Mouse (Mus musculus): ENCODE measurements at regions not wholly inside any gene's neighbourhood (a gene's known extent, or its start where the extent isn't known, plus 50 kb on each side); places are given as distances from the start of the nearest gene placed in this dataset.

DNA sequence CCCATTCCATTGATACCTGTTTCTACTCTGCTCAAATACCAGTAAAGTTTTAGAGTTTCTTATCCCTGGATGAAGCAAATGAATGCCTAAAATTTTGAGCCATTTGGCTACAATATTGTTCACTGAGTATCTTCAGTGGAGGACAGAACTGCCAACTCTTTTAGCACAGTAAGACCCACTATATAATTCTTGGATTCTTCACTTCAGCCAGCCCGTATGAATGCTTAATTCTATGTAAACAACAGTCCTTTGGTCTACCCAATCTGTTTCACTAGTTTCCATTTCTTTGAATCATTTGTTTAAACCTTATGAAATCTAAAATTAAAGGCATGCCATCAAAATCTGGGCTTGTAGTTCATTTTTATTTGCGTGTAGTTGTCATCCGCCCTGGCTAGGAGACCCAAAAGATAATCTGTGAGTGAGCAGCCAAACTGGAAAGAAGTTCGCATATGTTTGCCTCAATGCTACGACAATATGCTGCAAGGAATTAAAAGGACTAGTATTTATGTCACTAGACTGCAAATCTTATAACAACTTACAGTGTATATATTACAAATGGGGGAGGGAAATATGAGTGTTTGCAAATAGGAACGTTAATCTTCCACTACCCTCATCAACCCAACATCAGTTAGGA lies 188.2 kb upstream of the Slit2 start:
- ATAC-seq (ENCODE audit: low FRiP score, low read depth), result no peak
- H3K36me3 ChIP-seq, result no peaks in the 10 kb centered on the region

DNA sequence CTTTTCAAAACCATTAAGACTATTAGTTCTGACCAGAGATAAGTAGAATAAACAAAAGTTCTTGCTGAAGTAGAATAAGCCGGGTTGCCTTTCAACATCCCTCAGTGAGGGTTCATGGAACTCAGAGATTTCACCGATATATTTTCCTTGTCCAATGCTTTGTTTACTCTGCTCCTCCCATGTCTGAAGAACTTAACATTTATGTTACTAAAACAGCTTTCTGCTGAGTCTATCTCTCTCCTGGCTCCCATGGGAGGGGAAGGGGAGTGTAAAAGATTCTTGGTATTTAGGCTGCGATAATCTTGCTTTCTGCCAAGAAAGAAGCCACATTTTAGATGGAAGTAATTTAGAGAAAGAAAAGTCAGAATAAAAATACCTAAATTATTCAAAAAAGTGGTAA lies 187.7 kb upstream of the Slit2 start:
- ATAC-seq (ENCODE audit: low FRiP score, low read depth), result no peak
- H3K9me3 ChIP-seq, result no peaks in the 10 kb centered on the region
- no peak overlapping the region for H3K27ac ChIP-seq (replicated peaks)
- no peaks in the 10 kb centered on the region for H3K27me3 ChIP-seq
- H3K4me3 ChIP-seq, result no peak overlapping the region
- no peaks in the 10 kb centered on the region for H3K4me1 ChIP-seq
- WGBS, result 77% methylated on average over 3 of the region's 3 CpGs
- H3K36me3 ChIP-seq, result no peaks in the 10 kb centered on the region
- H3K9ac ChIP-seq (replicated peaks), result no peak overlapping the region
- H3K4me2 ChIP-seq (replicated peaks), result no peak overlapping the region

More for the DNA sequence above, 188.2 kb upstream of the Slit2 start:
- no peaks in the 10 kb centered on the region for H3K9me3 ChIP-seq
- H3K4me1 ChIP-seq, result no peaks in the 10 kb centered on the region
- 91% methylated on average over 6 of the region's 6 CpGs for WGBS
- H3K4me3 ChIP-seq, result no peak overlapping the region
- H3K27me3 ChIP-seq, result no peaks in the 10 kb centered on the region
- no peak overlapping the region for H3K9ac ChIP-seq (replicated peaks)
- no peak overlapping the region for H3K27ac ChIP-seq (replicated peaks)
- H3K4me2 ChIP-seq (replicated peaks), result no peak overlapping the region

DNA sequence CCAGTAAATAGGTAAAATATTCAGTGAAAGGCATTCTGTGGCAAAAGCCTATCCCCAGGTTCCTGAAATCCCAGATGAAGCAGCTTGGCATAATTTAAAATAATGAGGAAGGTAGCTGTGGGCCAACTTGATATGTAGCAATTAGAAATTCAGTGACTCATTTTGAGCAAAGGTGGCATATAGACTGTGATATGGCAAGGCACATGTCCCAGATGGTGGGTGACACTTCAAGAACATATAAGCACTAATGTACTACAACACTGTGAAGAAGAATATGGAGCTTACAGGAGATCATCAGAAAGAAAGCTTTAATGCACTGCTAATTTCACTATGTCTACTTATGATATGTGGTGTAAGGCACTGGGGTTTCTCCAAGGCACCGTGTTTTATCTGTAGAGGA lies 162.0 kb upstream of the Slit2 start:
- Histone ChIP-seq H3K4me2 (replicated peaks) (no peak overlapping the region), H3K9me3 (no peaks in the 10 kb centered on the region), H3K9ac (replicated peaks) (no peak overlapping the region), H3K4me3 (no peak overlapping the region), H3K27me3 (no peaks in the 10 kb centered on the region), H3K4me1 (no peaks in the 10 kb centered on the region), H3K27ac (replicated peaks) (no peak overlapping the region), H3K36me3 (no peaks in the 10 kb centered on the region)
- ATAC-seq (ENCODE audit: low FRiP score, low read depth), result no peak
- WGBS, result 90% methylated on average over 1 of the region's 1 CpGs

- Histone ChIP-seq H3K27ac (replicated peaks) (no peak overlapping the region), H3K9ac (replicated peaks) (no peak overlapping the region), H3K27me3 (no peaks in the 10 kb centered on the region), H3K4me3 (no peak overlapping the region), H3K4me2 (replicated peaks) (no peak overlapping the region), H3K36me3 (no peaks in the 10 kb centered on the region), H3K9me3 (no peaks in the 10 kb centered on the region), H3K4me1 (no peaks in the 10 kb centered on the region)
- ATAC-seq (ENCODE audit: low FRiP score, low read depth), result no peak
- WGBS, result 92% methylated on average over 3 of the region's 3 CpGs
Observed at GRCm38 (mm10) chr5:47837998-47838397, 144.9 kb upstream of the Slit2 start.

DNA sequence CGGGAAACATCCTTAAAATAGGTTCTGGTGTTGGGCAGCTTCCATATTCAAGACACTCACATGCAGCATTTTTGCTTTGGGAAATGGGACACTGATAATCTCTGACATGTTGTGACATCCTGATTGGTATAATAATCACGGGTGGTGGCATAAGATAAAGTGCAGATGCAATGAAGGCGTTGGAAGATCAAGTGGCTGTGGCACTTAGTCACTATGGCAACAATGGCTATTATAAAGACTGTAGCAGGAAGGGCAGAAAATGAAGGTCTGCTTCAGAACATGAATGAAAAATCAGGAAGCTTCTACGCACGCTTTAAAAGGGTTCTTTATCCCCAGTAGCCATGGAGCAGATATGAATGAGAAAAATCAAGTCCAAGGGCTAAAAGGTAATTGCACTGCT lies 113.2 kb upstream of the Slit2 start:
- Histone ChIP-seq H3K4me3 (no peak overlapping the region), H3K9ac (replicated peaks) (no peak overlapping the region), H3K27ac (replicated peaks) (no peak overlapping the region), H3K27me3 (no peaks in the 10 kb centered on the region), H3K9me3 (no peaks in the 10 kb centered on the region), H3K36me3 (no peaks in the 10 kb centered on the region), H3K4me2 (replicated peaks) (no peak overlapping the region), H3K4me1 (no peaks in the 10 kb centered on the region; the same call in 1 of the 2 replicates)
- 0 out of 2 replicates have a peak, but pooled peaks have one; percentile 38 for ATAC-seq (ENCODE audit: low FRiP score, low read depth)
- 45% methylated on average over 5 of the region's 5 CpGs for WGBS
